Mouse (Mus musculus): ENCODE data around the gene Bicdl1.

GRCm38 (mm10) chr5:115732849-115733216 lies 1.4 kb upstream of the Bicdl1 start:
- TF ChIP-seq CTCF (IDR thresholded peaks at IDR 0.05; ENCODE audit: borderline replicate concordance, insufficient read depth, low read length), result no peak
- TF ChIP-seq POLR2A (IDR thresholded peaks at IDR 0.05; ENCODE audit: low read depth, low read length), result no peak

All from embryonic fibroblast, embryonic 13.5 days (primary cell).